Mouse (Mus musculus) cerebral cortex, adult 2 months (tissue): ENCODE results near the gene Nudt3.

ENCODE experiments used
- WGBS: fragments of 180-500 bp; shearing (Covaris S2); methylation state at CpG from one replicate; pipeline ENCODE4 v1.1.7; 2018; 5-methylcytosine and 5-hydroxymethylcytosine counted together

Gene Nudt3

DNA sequence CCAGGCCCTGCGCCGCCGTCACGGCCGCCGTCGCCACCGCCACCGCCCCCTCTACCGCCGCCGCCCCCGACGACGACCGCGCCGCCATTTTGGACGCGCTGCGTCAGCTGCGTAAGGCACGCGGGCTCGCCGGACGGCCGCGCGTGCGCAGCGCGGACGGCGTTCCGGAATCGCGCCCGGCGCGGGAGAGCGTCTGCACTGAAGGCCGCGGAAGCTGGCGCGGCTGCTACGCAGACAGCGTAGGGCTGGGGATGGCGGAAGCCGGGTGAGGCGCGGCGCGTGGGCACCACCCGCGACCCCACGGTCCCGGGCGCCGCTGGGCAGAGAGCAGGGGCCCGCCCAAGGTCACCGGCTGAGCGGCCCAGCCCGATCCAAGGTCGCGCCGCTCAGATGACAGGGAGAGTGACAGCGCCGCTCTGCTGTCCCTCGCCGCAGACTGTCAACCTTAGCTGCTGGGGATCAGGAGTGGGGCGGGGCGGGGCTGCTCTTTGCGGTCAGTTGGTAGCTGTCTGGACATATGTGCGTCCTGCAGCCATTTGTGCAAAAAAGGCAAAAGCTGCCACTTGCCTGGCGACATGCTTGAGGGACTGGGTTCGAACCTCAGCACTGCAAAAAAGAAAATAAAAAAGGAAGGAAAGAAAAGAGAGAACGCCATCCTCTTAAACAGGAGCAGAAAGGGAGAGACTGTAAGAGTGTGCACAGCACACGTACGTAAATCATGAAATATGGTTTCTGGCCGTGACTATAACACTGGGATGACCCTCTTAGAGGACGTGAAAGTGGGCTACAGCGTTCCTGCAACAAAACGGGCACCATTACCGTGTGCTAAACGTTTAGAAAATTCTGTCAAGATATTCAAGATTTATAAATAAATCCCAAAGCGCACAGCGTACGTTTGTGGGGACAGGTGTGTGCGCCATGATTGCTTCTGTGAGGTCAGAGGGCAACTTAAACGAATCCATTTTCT lies at the start of gene Nudt3:
TSS of gene Nudt3 (minus strand) at position 136 of the 967 bp plus-strand sequence.
- 6% methylated on average over 91 of the region's 91 CpGs for WGBS

DNA sequence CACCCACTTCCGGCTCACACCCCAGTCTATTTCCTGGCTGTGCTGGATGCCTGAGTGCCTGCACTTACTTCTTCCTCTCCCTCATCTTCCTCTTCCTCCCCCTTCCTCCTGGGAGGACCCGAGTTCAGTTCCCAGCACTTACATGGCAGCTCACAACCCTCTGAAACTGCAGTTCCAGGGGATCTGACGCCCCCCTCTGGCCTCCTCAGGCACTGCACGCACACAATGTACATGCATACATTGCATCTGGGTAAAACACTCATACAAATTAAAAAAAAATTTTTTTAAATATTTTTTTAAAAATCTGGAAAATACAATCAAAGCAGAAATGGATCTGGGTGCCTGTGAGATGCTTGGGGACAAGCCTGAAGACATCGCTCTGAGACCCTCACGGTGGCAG lies 48.4 kb upstream of the Nudt3 start:
- WGBS, result 79% methylated on average over 6 of the region's 6 CpGs

DNA sequence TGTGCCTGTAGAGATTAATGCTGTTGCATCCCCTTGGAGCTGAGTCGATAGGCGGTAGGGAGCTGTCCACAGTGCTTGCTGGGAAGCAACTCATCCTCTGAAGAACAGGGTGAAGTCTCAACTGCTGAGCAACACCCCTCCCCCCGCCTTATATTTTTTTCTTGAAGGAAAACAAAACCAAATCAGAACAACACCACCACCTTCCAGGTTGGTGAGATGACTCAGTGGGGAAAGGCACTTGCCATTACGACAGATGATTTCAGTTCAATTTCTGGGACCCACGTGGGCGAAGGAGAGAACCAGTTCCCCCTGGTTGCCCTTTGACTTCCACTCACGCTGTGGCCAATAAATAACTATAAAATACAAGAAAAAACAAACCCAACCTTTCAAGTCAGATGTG lies 35.5 kb upstream of the Nudt3 start:
- WGBS, result 52% methylated on average over 7 of the region's 7 CpGs

DNA sequence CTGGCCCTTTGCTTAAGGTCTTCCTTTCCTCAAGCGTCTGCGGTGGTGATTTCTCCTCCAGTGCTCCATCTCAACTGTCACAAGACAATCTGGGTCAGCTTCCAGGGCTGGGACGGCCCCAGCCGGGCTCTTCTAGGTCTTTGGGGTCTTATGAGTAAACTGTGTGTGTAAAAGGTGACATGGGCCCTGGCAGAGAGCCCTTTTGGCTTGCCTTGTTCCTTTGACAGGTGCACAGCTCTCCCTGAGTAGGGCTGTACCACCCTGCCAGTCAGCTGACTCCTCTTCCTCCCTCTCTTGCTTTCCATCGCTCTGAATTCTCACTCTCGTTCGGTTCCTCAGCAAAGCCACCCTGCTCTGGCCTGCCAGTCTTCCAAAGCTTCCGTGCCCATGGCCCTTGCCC lies 33.8 kb upstream of the Nudt3 start:
- 32% methylated on average over 8 of the region's 8 CpGs for WGBS

DNA sequence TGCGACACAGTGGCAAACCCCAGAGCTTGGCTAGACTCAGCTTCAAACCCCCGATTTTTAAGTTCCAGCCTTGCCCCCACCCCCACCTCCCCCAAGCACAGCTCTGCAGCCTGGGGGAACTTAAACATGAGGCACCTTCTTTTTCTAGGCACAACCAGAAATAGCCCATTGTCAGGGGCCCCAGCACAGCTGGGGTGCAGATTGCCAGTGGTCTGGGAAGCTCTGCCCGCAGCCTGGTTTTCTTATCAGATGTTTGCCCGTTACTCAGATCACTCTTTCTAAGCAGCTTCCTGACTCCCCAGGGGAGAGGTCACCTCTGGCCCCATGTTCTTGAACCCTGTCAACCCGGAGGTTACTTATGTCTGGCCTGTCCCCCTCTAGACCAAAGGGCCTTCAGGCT lies 33.1 kb upstream of the Nudt3 start:
- 22% methylated on average over 5 of the region's 5 CpGs for WGBS

DNA sequence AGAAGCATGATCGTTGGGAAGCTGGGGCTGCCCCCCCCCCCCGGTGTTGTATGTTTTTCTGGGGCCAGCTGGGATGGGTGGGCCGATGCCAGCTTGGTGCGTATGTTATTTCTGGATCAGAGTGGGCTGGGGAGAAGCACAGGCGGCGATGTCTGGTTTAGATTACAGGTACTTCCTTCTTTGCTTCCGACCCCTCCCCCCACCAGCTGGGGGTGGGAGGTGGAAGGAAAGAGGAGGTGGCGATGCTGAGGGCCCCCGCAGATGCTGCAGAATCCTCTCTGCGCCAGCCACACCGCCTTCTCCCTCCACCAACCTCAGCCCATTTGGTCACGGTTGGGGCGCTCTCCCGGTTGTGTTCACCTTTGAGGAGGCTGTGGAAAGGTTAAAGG lies 32.7 kb upstream of the Nudt3 start:
- 10% methylated on average over 14 of the region's 14 CpGs for WGBS

DNA sequence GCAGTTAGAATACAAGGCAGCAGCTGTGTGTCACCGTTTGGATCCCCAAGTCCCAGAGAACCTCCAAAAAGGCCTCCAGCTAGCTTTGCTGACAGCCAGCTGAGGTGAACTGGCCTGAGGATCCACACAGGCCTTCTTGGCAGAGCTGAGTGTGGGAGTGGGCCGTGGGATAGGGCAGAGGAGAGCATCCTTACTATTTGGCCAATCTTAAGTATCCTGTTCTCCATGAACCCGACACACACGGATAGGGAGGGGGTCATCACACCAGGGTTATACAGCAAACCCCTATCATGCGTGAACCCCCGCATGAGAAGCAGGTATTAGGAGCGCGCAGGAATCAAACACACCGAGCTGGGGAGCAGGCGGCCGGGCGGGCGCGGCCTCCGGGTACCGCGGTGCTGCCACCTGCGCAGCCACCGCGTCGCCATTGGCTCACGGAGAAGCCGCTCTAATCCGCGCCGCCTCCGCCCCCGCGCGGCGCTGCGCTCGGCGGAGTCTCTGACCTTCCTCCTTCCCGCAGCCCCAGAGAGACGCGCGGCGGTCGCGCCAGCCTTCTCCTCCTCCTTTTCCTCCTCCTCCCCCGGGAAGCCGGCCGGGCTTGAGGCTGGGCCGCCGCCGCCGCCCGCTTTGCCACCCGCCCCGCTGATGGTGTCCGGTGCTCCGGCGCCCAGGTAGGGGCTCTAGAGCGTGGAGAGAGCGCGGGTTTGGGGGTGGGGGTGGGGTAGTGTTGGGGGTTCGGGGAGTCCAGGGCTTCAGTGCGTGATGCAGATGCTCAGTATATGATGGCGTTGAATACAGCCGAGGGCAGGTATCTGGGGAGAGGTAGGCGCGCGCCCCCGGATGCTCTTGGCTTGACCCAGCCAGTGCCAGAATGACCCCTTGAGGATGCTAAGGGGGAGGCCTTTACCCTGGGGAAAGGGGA lies 32.1 kb upstream of the Nudt3 start, which contains the start of gene Pacsin1:
TSS of gene Pacsin1 (plus strand) at position 421 of the 922 bp plus-strand sequence.
- 2% methylated on average over 63 of the region's 65 CpGs for WGBS

DNA sequence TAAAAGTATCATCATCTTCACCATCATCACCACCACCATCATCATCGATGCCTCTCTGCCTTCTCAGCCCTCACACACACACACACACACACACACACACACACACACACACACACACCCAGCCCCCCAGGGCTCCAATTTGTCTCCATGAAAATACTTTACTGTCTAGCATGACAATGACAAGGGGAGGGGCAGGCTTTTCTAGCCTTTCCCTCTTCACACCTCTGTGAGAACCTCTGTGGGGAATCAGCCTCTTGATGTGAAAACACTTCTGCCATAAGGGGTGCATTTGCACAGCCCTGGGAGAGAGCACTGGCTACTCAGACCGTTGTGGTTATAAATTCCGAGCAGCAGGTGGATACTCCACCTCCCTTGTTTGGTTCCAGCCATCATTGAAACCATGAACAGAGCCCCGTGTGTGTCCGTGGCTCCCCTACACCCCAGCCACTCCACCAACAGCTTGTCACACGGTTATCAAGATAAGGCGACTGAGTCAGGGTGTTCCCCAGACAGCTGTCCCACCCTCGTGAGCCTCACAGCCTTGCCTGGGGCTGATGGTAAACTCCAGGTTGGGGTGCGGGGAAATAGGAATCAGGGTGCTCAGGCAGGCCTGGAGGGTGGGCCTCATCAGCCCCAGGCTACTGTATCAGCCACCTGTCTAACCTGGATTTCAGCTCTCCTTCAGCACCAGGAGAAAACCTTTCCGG lies 30.1 kb upstream of the Nudt3 start:
- WGBS, result 72% methylated on average over 10 of the region's 10 CpGs

DNA sequence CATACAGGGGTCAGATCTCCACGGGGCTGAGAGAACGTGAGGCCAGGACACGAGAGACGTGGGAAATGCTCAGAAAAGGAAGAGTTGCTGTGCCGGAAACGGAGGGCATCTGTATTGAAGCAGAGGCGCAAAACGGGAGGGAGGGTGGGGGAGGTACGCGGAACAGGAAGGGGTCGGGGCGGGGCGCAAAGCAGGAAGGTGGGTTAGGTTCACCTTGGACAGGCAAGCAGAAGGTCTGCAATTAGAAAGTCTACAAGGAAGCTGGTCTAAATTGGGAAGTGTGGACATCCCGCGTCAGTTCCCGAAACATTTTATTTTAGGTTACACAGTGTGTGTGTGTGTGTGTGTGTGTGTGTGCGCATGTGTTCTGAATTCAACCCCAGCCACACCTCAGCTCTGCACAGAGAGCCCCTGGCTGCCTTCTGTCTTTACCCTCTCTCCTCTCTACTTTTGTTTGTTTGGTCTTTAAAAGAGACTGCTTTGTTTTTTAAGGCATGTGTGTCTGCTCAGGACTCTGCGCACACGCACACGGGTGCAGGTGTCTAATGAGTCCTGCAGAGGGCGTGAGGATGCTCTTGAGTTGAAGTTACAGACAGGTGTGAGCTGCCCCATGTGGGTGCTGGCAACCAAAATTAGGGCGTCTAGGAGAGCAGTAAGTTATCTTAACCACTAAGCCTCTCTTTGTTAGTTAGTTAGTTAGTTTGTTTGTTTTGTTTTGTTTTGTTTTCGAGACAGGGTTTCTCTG lies 28.9 kb upstream of the Nudt3 start:
- WGBS, result 75% methylated on average over 23 of the region's 23 CpGs

DNA sequence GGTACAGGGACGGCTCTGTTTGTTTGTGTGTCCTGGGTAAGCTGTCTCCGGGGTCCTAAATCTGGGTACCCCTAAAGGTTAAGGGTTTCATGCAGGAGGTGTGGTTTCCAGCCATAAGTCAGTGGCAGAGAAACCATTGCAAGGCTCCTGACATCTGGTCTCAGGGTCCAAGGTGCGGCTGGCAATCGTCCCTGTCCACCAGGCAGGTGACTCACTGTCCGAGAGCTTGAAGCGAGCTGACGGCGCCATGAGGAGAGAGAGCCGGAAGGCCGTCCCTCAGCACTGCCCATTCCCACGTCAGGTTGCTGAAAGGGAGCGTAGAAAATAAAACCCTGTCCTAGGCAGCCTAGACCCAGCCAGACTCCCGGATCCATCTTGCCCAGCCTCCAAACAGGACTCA lies 27.3 kb upstream of the Nudt3 start:
- WGBS, result 84% methylated on average over 13 of the region's 13 CpGs

DNA sequence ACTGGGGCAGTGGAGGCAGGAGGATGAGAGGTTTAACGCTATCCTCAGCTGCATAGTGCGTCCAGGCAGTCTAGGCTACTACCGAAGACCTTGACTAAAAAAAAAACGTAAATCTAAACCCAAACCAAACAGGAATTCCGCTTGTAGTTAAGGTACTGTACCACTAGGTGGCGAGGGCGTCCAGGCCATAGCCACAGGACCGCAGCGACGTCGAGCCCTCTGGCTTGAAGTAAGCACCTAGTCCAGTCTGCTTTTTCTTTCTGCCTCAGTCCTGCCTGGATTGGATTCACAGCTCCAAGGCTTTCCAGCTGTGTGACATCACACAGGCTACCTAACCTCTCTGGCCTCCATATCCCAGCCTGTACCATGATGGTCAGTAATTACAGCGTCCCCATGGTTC lies 26.9 kb upstream of the Nudt3 start:
- WGBS, result 9% methylated on average over 12 of the region's 12 CpGs

DNA sequence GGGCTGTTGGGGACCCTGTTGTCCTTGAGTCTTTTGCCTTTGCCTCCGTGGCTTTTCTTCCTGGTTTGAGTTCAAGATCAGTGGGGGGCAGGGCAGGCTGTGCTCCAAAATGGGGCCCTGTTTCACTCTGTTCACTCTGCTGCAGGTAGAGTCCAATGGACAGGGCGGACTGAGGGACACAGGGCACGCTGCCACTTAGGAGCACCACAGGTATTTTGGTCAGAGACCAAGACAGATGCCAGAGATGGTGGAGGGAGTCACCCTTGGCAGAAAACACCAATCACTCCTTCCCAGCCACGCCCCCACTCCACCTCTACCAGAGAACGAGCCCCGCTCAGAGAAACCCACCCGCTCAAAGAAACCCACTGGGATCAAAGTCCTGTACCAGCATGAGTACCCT lies 22.5 kb upstream of the Nudt3 start:
- 57% methylated on average over 7 of the region's 7 CpGs for WGBS

DNA sequence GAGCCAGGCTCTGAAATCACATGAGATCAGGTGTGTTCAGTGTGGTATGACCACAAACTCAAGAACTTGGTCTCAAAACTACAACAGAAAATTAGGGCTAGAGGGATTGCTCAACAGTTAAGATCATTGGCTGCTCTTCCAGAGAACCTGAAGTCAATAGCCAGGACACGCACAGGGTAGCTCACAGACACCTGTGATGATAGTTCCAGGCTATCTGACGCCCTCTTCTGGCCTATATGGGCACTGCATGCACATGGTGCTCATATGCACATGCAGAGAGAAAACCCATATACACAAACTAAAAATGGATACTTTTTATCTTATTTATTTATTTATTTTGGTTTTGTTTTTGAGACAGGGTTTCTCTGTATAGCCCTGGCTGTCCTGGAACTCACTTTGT lies 21.3 kb upstream of the Nudt3 start:
- WGBS, result 46% methylated on average over 2 of the region's 2 CpGs

DNA sequence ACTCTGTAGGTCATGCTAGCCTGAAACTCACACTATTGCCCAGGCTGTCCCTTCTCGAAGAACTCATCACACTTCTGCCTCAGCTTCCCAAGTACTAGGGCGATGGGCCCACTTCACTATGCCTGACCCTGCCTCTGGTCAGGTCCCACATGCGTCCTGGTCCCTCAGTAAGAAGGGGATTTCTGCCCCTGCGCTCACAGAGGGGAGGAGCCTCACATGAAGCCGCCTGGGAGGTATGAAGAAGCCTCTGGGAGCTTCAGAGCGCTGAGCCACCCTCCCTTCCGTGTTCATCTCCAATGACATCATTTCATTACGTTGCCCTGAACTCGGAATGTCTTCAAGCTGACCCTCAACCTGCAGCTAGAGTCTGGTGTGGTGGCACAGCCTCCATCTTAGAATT lies 20.5 kb upstream of the Nudt3 start:
- WGBS, result 83% methylated on average over 9 of the region's 9 CpGs

DNA sequence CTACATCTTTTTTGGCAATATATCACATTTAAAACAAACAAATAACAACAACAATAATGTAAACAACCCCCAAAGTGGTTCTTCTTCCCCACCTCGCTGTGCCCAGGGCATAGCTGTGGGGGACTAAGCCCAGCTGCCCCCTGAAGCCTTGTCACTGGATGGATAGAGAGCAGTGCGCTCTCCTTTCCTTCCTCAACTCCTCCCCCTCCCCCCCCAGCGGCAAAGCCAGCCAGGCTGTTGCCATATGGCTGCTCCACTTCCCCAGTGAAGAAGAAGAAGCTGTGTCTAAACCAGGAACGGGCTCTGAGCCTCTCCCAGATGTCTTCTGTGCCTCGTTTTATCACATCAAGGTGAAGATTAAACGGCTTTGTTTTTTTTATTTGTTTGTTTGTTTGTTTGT lies 19.8 kb upstream of the Nudt3 start:
- 25% methylated on average over 6 of the region's 6 CpGs for WGBS

DNA sequence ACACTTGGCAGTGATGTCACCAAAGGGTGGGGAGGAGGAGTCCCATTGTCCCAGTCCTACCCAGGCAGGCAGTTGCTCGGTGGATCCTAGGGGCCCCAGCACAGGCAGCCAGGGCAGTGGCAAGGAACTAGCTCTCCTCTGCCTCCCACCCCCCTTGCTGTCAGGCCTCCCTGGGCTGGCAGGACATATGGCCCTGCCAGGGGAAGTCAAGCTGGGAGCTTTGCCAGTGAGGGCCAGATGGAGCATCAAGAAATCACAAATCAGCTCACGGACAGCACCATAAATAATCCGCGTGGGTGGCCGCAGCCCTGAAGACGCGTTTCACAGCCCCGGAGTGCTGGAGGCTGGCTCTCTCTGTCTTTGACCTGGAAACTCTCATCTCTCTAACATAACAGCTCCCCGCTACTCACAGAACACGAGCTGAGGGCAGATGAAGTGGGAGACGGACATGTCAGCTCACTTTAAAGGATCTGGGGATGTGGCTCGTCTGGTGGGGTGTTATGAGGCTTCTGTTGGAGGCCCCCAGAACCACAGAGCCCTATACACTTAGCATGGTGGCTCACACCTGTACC lies 19.3 kb upstream of the Nudt3 start:
- WGBS, result 7% methylated on average over 12 of the region's 12 CpGs

DNA sequence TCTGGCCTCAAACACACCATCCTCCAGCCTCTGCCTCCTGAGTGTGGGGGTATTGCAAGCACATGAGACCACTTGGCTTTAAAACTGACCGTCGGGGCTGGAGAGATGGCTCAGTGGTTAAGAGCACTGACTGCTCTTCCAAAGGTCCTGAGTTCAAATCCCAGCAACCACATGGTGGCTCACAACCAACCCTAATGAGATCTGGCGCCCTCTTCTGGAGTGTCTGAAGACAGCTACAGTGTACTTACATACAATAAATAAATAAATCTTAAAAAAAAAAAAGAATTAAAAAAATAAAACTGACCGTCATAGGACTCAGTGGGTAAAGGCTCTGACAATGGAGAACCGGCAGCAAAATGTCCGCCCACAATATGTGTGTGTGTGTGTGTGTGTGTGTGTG lies 16.6 kb upstream of the Nudt3 start:
- 83% methylated on average over 6 of the region's 6 CpGs for WGBS

DNA sequence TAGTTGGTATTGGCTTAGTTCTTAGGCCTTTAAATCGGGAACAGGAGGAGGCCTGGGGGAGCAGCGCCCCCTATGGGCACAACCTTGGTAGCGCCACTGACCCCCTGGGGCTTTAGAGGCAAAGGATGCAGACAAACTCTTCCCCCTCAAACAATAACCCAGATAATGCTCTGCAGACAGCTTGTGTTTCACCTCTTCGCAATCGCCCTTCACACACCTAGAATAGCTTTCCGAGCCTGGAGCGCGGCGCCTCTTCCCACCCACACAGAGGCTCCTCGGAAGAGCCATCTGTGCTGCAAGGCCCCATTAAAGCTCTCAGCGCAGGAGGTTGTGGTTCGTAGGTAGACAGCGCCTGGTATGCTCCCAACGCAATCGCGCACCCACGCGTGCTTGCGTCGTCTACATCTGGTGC lies 15.6 kb upstream of the Nudt3 start:
- WGBS, result 42% methylated on average over 20 of the region's 20 CpGs

DNA sequence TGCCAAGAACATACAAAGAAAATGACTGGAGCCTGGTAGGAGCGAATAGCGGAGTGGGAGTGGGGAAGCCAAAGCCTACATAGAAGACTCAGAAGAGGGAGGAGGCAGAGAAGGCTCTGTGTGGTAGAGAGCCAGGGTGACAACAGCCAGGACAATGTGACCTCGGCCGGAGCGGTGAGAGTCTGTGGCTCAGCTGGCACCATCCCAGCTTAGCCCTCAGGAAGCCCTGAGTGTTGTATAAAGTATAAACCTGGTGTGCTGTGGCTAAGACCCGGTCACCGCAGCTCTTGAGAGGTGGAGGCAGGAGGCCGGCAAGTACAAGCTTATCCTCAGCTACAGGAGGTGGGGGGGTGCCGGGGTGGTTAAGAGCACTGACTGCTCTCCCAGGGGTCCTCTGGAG lies 14.0 kb upstream of the Nudt3 start:
- 58% methylated on average over 9 of the region's 9 CpGs for WGBS

DNA sequence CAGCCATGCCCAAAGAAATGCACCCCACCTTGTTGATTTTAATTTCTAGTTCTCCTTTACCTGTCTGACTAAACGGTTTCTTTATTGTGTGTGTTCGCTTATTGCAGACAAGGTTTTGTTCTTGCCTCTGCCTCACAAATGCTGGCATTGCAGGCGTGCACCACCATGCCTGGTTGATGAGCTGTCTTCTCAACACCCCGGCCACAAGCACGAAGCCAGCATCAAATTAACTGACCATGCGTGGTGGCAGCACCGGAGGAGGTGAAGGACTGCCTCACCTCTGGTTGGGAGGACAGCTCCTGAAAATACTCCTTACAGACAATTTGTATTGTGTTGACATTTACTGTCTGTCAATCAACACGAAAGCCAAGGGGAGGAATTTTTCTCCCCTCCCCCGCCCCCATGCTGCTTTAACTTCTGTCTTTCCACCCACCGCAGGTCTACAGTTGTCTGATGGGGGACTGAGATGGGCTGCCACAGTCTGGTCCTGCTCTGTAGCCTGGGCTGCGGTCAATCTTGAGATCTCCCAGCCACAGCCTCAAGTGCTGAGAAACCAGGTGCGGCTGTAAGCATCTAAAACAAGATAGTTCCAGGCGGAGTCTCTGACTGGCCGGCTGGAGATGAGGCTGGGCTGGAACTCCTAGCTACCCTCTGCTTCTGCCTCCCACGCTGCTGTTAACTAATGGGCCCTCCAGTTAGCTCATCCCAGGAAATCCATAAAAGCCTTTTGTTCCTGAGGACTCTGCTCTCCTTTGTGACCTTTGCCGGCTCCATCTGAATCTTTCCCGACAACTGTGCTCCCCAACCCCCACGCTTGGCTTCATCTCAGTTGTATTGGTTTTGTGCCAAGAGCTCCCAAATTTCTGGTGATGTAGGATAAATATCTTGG lies 13.1 kb upstream of the Nudt3 start, which contains the start of gene Rps10:
TSS of gene Rps10 (minus strand) at position 538 of the 889 bp plus-strand sequence.
- WGBS, result 52% methylated on average over 18 of the region's 18 CpGs
